Mouse (Mus musculus) midbrain, postnatal 0 days (tissue): ENCODE results near the gene Pigyl. TPM values are rescaled to one million over a fixed set of nuclear protein-coding genes. Genes with fewer than 3 reads are reported as not detected.

Source experiments
- ATAC-seq: fragments of 200-750 bp; cut with Nextera tagmentation; 2 replicates; pipeline ENCODE4 v1.8.0; 2017; ENCODE audit warnings: moderate number of reproducible peaks, mild to moderate bottlenecking, moderate TSS enrichment, moderate library complexity; ENCODE audit not compliant: low FRiP score
- DNase-seq: peaks from one replicate; pipeline ENCODE4 v3.0.0-alpha.2; 2015; ENCODE audit warnings: low spot score
- H3K27ac ChIP-seq: fragments of 300-500 bp; sonication (generic); 2 replicates; pipeline ENCODE4 v1.5.1; 2014; ENCODE audit warnings: low read depth, mild to moderate bottlenecking, low read length, mixed read lengths
- H3K27me3 ChIP-seq: fragments of 300-500 bp; sonication (generic); 2 replicates; pipeline ENCODE4 v1.6.1; 2014; ENCODE audit warnings: low read length, control low read depth, mixed read lengths; ENCODE audit not compliant: insufficient read depth
- H3K36me3 ChIP-seq: fragments of 300-500 bp; sonication (generic); 2 replicates; pipeline ENCODE4 v1.6.1; 2014; ENCODE audit warnings: low read length, control low read depth, mixed read lengths; ENCODE audit not compliant: insufficient read depth
- H3K4me1 ChIP-seq: fragments of 300-500 bp; sonication (generic); 2 replicates; pipeline ENCODE4 v1.6.1; 2014; ENCODE audit warnings: mild to moderate bottlenecking, control low read depth, antibody characterized with exemption, low read length, mixed read lengths; ENCODE audit not compliant: insufficient read depth
- H3K4me2 ChIP-seq: fragments of 300-500 bp; sonication (generic); 2 replicates; pipeline ENCODE4 v1.6.1; 2014; ENCODE audit warnings: low read depth, mild to moderate bottlenecking, low read length, mixed read lengths; ENCODE audit not compliant: poor library complexity, severe bottlenecking
- H3K4me3 ChIP-seq: fragments of 300-500 bp; sonication (generic); 2 replicates; pipeline ENCODE4 v1.5.1; 2014; ENCODE audit warnings: low read depth, mild to moderate bottlenecking, low read length, moderate library complexity
- H3K9ac ChIP-seq: fragments of 300-500 bp; sonication (generic); replicated peaks from 2 replicates; pipeline ENCODE4 v1.6.1; 2014; ENCODE audit warnings: mild to moderate bottlenecking, low read length, moderate library complexity, mixed read lengths; ENCODE audit not compliant: poor library complexity, severe bottlenecking
- H3K9me3 ChIP-seq: fragments of 300-500 bp; sonication (generic); 2 replicates; pipeline ENCODE4 v1.6.1; 2016; ENCODE audit warnings: low read length, control low read depth
- CTCF ChIP-seq: IDR thresholded peaks from 2 replicates; pipeline ENCODE4 v1.5.1; 2016; ENCODE audit warnings: antibody characterized with exemption, mild to moderate bottlenecking
- WGBS: fragments of 180-500 bp; shearing (Covaris S2); extraction: QIAGEN DNeasy Blood & Tissue Kit; methylation state at CpG from one replicate; pipeline ENCODE4 v1.1.7; 2014; 5-methylcytosine and 5-hydroxymethylcytosine counted together
- polyA plus RNA-seq: library from polyadenylated mRNA; unstranded; fragments of >200 nt; fragmentation: Nextera tagmentation; extraction: Ambion mirVana; gene quantifications from 2 replicates; pipeline ENCODE4 v1.2.1, GENCODE M21; 2015
- total RNA-seq: library from RNA; depleted of rRNA; stranded (reverse); fragments of >200 nt; gene quantifications from 2 replicates; pipeline ENCODE4 v1.2.3, GENCODE M21; 2014

Gene Pigyl
- total and polyA plus RNA-seq, 2 experiments from 2014 or later: 40.8 to 122 TPM

DNA sequence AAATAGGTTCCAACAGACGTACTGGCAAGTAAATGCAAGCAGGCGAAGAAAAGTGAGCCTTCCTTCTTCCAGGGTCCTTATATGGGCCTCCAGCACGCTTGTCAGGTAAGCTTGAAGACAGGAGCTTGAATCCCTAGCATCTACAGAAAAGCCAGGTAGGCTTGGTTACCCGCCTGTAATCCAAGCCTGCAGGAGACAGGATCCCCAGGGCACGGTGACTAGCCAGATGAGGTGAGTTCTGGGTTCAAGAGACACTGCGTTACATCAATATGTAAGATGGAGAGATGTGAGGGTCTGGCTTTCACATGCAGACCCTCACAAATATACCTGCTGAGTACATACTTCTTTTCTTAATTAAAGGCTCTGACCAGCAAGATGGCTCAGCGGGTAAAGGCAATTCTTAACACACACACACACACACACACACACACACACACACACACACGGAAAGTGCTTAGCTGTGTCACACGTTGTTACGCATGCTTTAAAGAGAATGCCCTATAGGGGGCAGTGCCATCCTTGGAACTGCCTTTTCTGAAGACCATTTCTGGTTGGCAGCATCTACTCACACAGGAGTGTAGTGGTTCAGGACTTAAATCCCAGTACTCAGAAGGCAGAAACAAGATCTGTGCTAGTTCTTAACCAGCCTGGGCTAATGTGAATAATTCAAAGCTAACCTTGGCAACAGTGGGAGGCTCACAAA is 38.7 kb upstream of the Pigyl start:
- ATAC-seq: no peak
- Histone ChIP-seq H3K27ac (peak overlapping the region; percentile 74; the same call in 1 of the 2 replicates), H3K4me1 (peaks cover 6% of the 10 kb centered on the region; the same call in 1 of the 2 replicates), H3K9ac (peak overlapping the region; percentile 81; the same call in 1 of the 2 replicates), H3K36me3 (peaks cover 13% of the 10 kb centered on the region), H3K27me3 (no peaks in the 10 kb centered on the region), H3K4me2 (peak overlapping the region; percentile 69), H3K4me3 (peak overlapping the region; percentile 93), H3K9me3 (no peaks in the 10 kb centered on the region)
- DNase-seq: peak; percentile 85
- peak; percentile 76 for TF ChIP-seq CTCF
- 47% methylated on average over 10 of the region's 10 CpGs for WGBS

DNA sequence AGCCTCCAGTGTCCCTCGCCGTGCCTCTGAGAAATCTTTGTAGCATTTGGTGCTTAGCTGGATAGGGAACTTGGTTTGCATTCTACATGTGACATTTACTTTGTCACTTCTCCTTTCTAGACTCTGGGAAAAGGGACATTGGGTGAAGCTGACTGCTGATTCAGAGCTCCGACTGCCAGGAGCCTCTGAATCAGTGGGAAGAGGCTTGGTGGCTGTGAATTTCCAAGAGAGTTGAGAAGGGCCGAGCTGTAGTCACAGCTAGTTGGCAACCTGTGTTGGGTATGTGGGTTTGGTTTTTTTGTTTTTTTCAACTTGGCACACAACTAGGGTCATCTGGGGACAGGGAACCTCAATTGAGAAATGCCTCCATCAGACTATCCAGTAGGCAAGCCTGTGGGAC is 37.1 kb upstream of the Pigyl start:
- H3K36me3 ChIP-seq: no peaks in the 10 kb centered on the region
- no peak overlapping the region for H3K27ac ChIP-seq
- H3K27me3 ChIP-seq: no peaks in the 10 kb centered on the region
- 90% methylated on average over 4 of the region's 4 CpGs for WGBS
- no peak overlapping the region for H3K4me3 ChIP-seq
- ATAC-seq (no peak), DNase-seq (no peak)
- H3K9me3 ChIP-seq: no peaks in the 10 kb centered on the region
- H3K4me2 ChIP-seq: no peak overlapping the region
- peaks cover 6% of the 10 kb centered on the region; the same call in 1 of the 2 replicates for H3K4me1 ChIP-seq
- TF ChIP-seq CTCF: no peak
- H3K9ac ChIP-seq: no peak overlapping the region

- Histone ChIP-seq H3K9me3 (no peaks in the 10 kb centered on the region), H3K36me3 (no peaks in the 10 kb centered on the region), H3K4me2 (no peak overlapping the region), H3K4me3 (no peak overlapping the region), H3K27ac (no peak overlapping the region), H3K4me1 (no peaks in the 10 kb centered on the region), H3K9ac (no peak overlapping the region), H3K27me3 (no peaks in the 10 kb centered on the region)
- no peak for TF ChIP-seq CTCF
- ATAC-seq: no peak
- no peak for DNase-seq
Observed at GRCm38 (mm10) chr9:22121545-22121944, 35.1 kb upstream of the Pigyl start.

- WGBS: 77% methylated on average over 3 of the region's 3 CpGs
Observed at GRCm38 (mm10) chr9:22122005-22122404, 34.6 kb upstream of the Pigyl start.

GRCm38 (mm10) chr9:22123069-22123609 is 33.5 kb upstream of the Pigyl start:
- no peak overlapping the region for H3K4me3 ChIP-seq
- no peaks in the 10 kb centered on the region for H3K36me3 ChIP-seq
- H3K4me2 ChIP-seq: no peak overlapping the region
- H3K27ac ChIP-seq: no peak overlapping the region
- ATAC-seq (no peak), DNase-seq (no peak)
- no peaks in the 10 kb centered on the region for H3K27me3 ChIP-seq
- no peaks in the 10 kb centered on the region for H3K4me1 ChIP-seq
- H3K9me3 ChIP-seq: no peaks in the 10 kb centered on the region
- 85% methylated on average over 7 of the region's 7 CpGs for WGBS
- no peak for TF ChIP-seq CTCF
- no peak overlapping the region for H3K9ac ChIP-seq

More at GRCm38 (mm10) chr9:22122005-22122404, 34.6 kb upstream of the Pigyl start:
- H3K9ac ChIP-seq: no peak overlapping the region
- no peaks in the 10 kb centered on the region for H3K9me3 ChIP-seq
- H3K4me1 ChIP-seq: no peaks in the 10 kb centered on the region
- no peak overlapping the region for H3K4me3 ChIP-seq
- H3K27me3 ChIP-seq: no peaks in the 10 kb centered on the region
- H3K36me3 ChIP-seq: no peaks in the 10 kb centered on the region
- H3K4me2 ChIP-seq: no peak overlapping the region
- ATAC-seq (no peak), DNase-seq (no peak)
- no peak for TF ChIP-seq CTCF
- H3K27ac ChIP-seq: no peak overlapping the region

DNA sequence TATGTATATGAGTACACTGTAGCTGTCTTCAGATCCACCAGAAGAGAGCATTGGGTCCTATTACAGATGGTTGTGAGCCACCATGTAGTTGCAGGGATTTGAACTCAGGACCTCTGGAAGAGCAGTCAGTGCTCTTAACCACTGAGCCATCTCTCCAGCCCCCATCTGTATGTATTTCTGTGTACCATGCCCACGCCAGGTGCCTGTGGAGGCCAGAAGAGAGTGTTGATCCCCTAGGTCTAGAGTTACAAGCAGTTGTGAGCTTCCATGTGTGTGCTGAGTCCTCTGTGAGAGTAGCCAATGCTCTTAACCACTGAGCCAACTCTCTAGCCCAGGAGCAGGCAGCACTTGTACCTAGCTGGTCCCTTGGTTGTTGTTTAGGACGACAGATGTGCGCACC is 32.5 kb upstream of the Pigyl start:
- no peak for DNase-seq
- H3K27ac ChIP-seq: no peak overlapping the region
- no peaks in the 10 kb centered on the region for H3K36me3 ChIP-seq
- H3K4me2 ChIP-seq: no peak overlapping the region
- no peaks in the 10 kb centered on the region for H3K9me3 ChIP-seq
- no peak overlapping the region for H3K9ac ChIP-seq
- H3K4me1 ChIP-seq: no peaks in the 10 kb centered on the region
- no peak for TF ChIP-seq CTCF
- no peak for ATAC-seq
- H3K4me3 ChIP-seq: no peak overlapping the region
- 80% methylated on average over 3 of the region's 3 CpGs for WGBS
- H3K27me3 ChIP-seq: no peaks in the 10 kb centered on the region
